Mouse (Mus musculus) hindbrain, embryonic 16.5 days (tissue): Measurements from ENCODE around the gene Krt27. TPM values are rescaled to one million over a fixed set of nuclear protein-coding genes. Genes with fewer than 3 reads are reported as not detected.

Experiments used
- ATAC-seq: fragments of 200-750 bp; cut with Nextera tagmentation; 2 replicates; pipeline ENCODE4 v1.8.0; 2017; ENCODE audit warnings: moderate TSS enrichment, moderate library complexity
- H3K27ac ChIP-seq: fragments of 300-500 bp; sonication (generic); 2 replicates; pipeline ENCODE4 v1.5.1; 2014; ENCODE audit warnings: low read depth, mild to moderate bottlenecking, control low read depth, low read length, moderate library complexity
- H3K27me3 ChIP-seq: fragments of 300-500 bp; sonication (generic); replicated peaks from 2 replicates; pipeline ENCODE4 v1.6.1; 2014; ENCODE audit warnings: low read length; ENCODE audit not compliant: control insufficient read depth, insufficient read depth
- H3K36me3 ChIP-seq: fragments of 300-500 bp; sonication (generic); 2 replicates; pipeline ENCODE4 v1.6.1; 2014; ENCODE audit warnings: mild to moderate bottlenecking, low read length, moderate library complexity, mixed read lengths; ENCODE audit not compliant: control insufficient read depth, insufficient read depth
- H3K4me1 ChIP-seq: fragments of 300-500 bp; sonication (generic); 2 replicates; pipeline ENCODE4 v1.6.1; 2014; ENCODE audit warnings: low read depth, low read length; ENCODE audit not compliant: control insufficient read depth, insufficient read depth
- H3K4me2 ChIP-seq: fragments of 300-500 bp; sonication (generic); 2 replicates; pipeline ENCODE4 v1.6.1; 2014; ENCODE audit warnings: mild to moderate bottlenecking, low read length, control low read depth, moderate library complexity
- H3K4me3 ChIP-seq: fragments of 300-500 bp; sonication (generic); 2 replicates; pipeline ENCODE4 v1.5.1; 2014; ENCODE audit warnings: mild to moderate bottlenecking, low read length, control low read depth, moderate library complexity
- H3K9ac ChIP-seq: fragments of 300-500 bp; sonication (generic); 2 replicates; pipeline ENCODE4 v1.6.1; 2014; ENCODE audit warnings: low read depth, mild to moderate bottlenecking, control low read depth, low read length, moderate library complexity
- H3K9me3 ChIP-seq: fragments of 300-500 bp; sonication (generic); 2 replicates; pipeline ENCODE4 v1.6.1; 2014; ENCODE audit warnings: mild to moderate bottlenecking, low read length, moderate library complexity; ENCODE audit not compliant: control insufficient read depth
- WGBS: fragments of 180-500 bp; shearing (Covaris S2); extraction: QIAGEN DNeasy Blood & Tissue Kit; methylation state at CpG from one replicate; pipeline ENCODE4 v1.1.7; 2014; 5-methylcytosine and 5-hydroxymethylcytosine counted together
- polyA plus RNA-seq: library from polyadenylated mRNA; unstranded; fragments of >200 nt; fragmentation: Nextera tagmentation; extraction: Ambion mirVana; gene quantifications from 2 replicates; pipeline ENCODE4 v1.2.1, GENCODE M21; 2015

The Krt27 gene
- polyA plus RNA-seq = 0.10 and 0.41 TPM in 2 replicates

GRCm38 (mm10) chr11:99351004-99351403 lies at the start of gene Krt27:
Krt27 (minus strand) TSS chr11:99351104.
- WGBS = 79% methylated on average over 12 of the region's 12 CpGs
- no peak within 1 kb of the TSS for H3K9ac ChIP-seq
- no peak within 1 kb of the TSS for H3K4me2 ChIP-seq
- H3K36me3 ChIP-seq = no peaks in the 10 kb centered on the region
- no peaks in the 10 kb centered on the region for H3K4me1 ChIP-seq
- H3K9me3 ChIP-seq = no peaks in the 10 kb centered on the region
- no peaks in the 10 kb centered on the region for H3K27me3 ChIP-seq
- H3K27ac ChIP-seq = no peak within 1 kb of the TSS
- H3K4me3 ChIP-seq = no peak within 1 kb of the TSS
- ATAC-seq = no peak

GRCm38 (mm10) chr11:99399956-99400549 lies 49.1 kb upstream of the Krt27 start:
- H3K9me3 ChIP-seq = no peaks in the 10 kb centered on the region
- no peak overlapping the region for H3K4me2 ChIP-seq
- 88% methylated on average over 13 of the region's 13 CpGs for WGBS
- H3K9ac ChIP-seq = no peak overlapping the region
- H3K36me3 ChIP-seq = no peaks in the 10 kb centered on the region
- no peak for ATAC-seq
- H3K4me3 ChIP-seq = no peak overlapping the region
- no peaks in the 10 kb centered on the region for H3K4me1 ChIP-seq
- no peak overlapping the region for H3K27ac ChIP-seq
- H3K27me3 ChIP-seq = no peaks in the 10 kb centered on the region

- H3K9me3 ChIP-seq = no peaks in the 10 kb centered on the region
- H3K4me2 ChIP-seq = no peak overlapping the region
- 68% methylated on average over 8 of the region's 8 CpGs for WGBS
- no peaks in the 10 kb centered on the region for H3K4me1 ChIP-seq
- H3K27me3 ChIP-seq = no peaks in the 10 kb centered on the region
- no peaks in the 10 kb centered on the region for H3K36me3 ChIP-seq
- no peak overlapping the region for H3K9ac ChIP-seq
- no peak overlapping the region for H3K4me3 ChIP-seq
- no peak overlapping the region for H3K27ac ChIP-seq
- no peak for ATAC-seq
Measured at GRCm38 (mm10) chr11:99398832-99399231, 47.9 kb upstream of the Krt27 start.

GRCm38 (mm10) chr11:99398084-99398483 lies 47.2 kb upstream of the Krt27 start:
- Histone ChIP-seq H3K36me3 (no peaks in the 10 kb centered on the region), H3K4me1 (no peaks in the 10 kb centered on the region), H3K27me3 (no peaks in the 10 kb centered on the region), H3K9ac (no peak overlapping the region), H3K4me2 (no peak overlapping the region), H3K4me3 (no peak overlapping the region), H3K9me3 (no peaks in the 10 kb centered on the region), H3K27ac (no peak overlapping the region)
- WGBS = 76% methylated on average over 3 of the region's 3 CpGs
- no peak for ATAC-seq

GRCm38 (mm10) chr11:99396661-99397060 lies 45.8 kb upstream of the Krt27 start:
- Histone ChIP-seq H3K4me2 (no peak overlapping the region), H3K27ac (no peak overlapping the region), H3K9ac (no peak overlapping the region), H3K4me1 (no peaks in the 10 kb centered on the region), H3K4me3 (no peak overlapping the region), H3K36me3 (no peaks in the 10 kb centered on the region), H3K9me3 (no peaks in the 10 kb centered on the region), H3K27me3 (no peaks in the 10 kb centered on the region)
- WGBS = 88% methylated on average over 2 of the region's 2 CpGs
- no peak for ATAC-seq

GRCm38 (mm10) chr11:99396034-99396433 lies 45.1 kb upstream of the Krt27 start:
- Histone ChIP-seq H3K27ac (no peak overlapping the region), H3K36me3 (no peaks in the 10 kb centered on the region), H3K9me3 (no peaks in the 10 kb centered on the region), H3K27me3 (no peaks in the 10 kb centered on the region), H3K9ac (no peak overlapping the region), H3K4me2 (no peak overlapping the region), H3K4me1 (no peaks in the 10 kb centered on the region), H3K4me3 (no peak overlapping the region)
- ATAC-seq = no peak
- 48% methylated on average over 3 of the region's 3 CpGs for WGBS

GRCm38 (mm10) chr11:99392492-99392891 lies 41.6 kb upstream of the Krt27 start:
- Histone ChIP-seq H3K4me1 (no peaks in the 10 kb centered on the region), H3K27ac (no peak overlapping the region), H3K36me3 (no peaks in the 10 kb centered on the region), H3K9me3 (no peaks in the 10 kb centered on the region), H3K27me3 (no peaks in the 10 kb centered on the region), H3K4me3 (no peak overlapping the region), H3K9ac (no peak overlapping the region), H3K4me2 (no peak overlapping the region)
- no peak for ATAC-seq
- 83% methylated on average over 10 of the region's 10 CpGs for WGBS

GRCm38 (mm10) chr11:99391375-99391774 lies 40.5 kb upstream of the Krt27 start:
- no peaks in the 10 kb centered on the region for H3K36me3 ChIP-seq

GRCm38 (mm10) chr11:99390866-99391265 lies 40.0 kb upstream of the Krt27 start:
- Histone ChIP-seq H3K27ac (no peak overlapping the region), H3K4me2 (no peak overlapping the region), H3K36me3 (no peaks in the 10 kb centered on the region), H3K27me3 (no peaks in the 10 kb centered on the region), H3K9ac (no peak overlapping the region), H3K4me1 (peaks cover 6% of the 10 kb centered on the region; the same call in 1 of the 2 replicates), H3K9me3 (no peaks in the 10 kb centered on the region), H3K4me3 (no peak overlapping the region)
- no peak for ATAC-seq
- 81% methylated on average over 7 of the region's 7 CpGs for WGBS

More at GRCm38 (mm10) chr11:99391375-99391774, 40.5 kb upstream of the Krt27 start:
- H3K27me3 ChIP-seq = no peaks in the 10 kb centered on the region
- no peak overlapping the region for H3K4me3 ChIP-seq
- 88% methylated on average over 6 of the region's 6 CpGs for WGBS
- no peak overlapping the region for H3K9ac ChIP-seq
- no peaks in the 10 kb centered on the region for H3K9me3 ChIP-seq
- no peak overlapping the region for H3K27ac ChIP-seq
- peaks cover 6% of the 10 kb centered on the region; the same call in 1 of the 2 replicates for H3K4me1 ChIP-seq
- no peak for ATAC-seq
- no peak overlapping the region for H3K4me2 ChIP-seq
